In the genomic region with DNA sequence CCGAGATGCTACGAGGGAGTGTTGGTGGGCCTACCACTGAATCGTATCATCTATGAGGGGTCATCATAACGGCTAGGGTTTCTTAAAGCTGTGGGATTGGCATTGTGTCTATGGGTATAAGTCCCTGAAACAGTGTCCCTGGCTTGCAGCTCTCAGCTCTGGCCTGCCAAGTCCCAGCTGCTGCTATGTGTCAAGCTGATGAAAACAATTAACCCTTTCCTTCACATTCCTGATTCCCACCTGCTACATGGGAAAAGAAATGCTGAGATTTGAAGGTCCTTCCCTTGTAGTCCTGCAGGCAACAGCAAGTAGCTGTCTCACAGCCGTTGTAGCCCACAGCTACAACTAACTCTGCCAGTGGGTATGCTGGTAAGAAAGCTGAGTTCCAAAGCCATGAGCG, we compare ENCODE assay signal across 23 mouse cellular contexts.
"Had no signal": no experiment of that assay in that cellular context is flagged by ENCODE, and none has a peak within 500 bp of the region (broad histone marks: within the 10 kb centered on the region; RNA-seq: fewer than 3 reads in every experiment).

No protein-coding gene starts in this region.

- DNase-seq: gastrocnemius, adult 2 months; gastrocnemius, postnatal 10 days; gastrocnemius, postnatal 25 days; heart, postnatal 4 days; kidney, adult 18-20 months; kidney, adult 8-10 months; kidney, postnatal 10 days; kidney, postnatal 25 days; kidney, postnatal 4 days; layer of hippocampus, postnatal 36 days; left cerebral cortex, postnatal 4 days had no signal

- H3K9ac ChIP-seq: heart, embryonic 13.5 days; heart, embryonic 15.5 days; hindbrain, embryonic 12.5 days; hindbrain, embryonic 14.5 days; intestine, embryonic 15.5 days; limb, embryonic 13.5 days; limb, embryonic 15.5 days; liver, embryonic 12.5 days; liver, embryonic 14.5 days had no signal

- H3K9me3 ChIP-seq: heart, embryonic 13.5 days; heart, embryonic 15.5 days; hindbrain, embryonic 10.5 days; hindbrain, embryonic 12.5 days; intestine, embryonic 15.5 days; limb, embryonic 13.5 days; limb, embryonic 15.5 days; liver, embryonic 12.5 days had no signal

- H3K4me2 ChIP-seq: heart, embryonic 11.5 days; heart, embryonic 13.5 days; heart, embryonic 15.5 days; hindbrain, embryonic 12.5 days; hindbrain, embryonic 14.5 days; intestine, embryonic 15.5 days; limb, embryonic 13.5 days; limb, embryonic 15.5 days; liver, embryonic 12.5 days had no signal

- H3K27me3 ChIP-seq: heart, embryonic 13.5 days; heart, embryonic 15.5 days; hindbrain, embryonic 12.5 days; intestine, embryonic 15.5 days; limb, embryonic 13.5 days; limb, embryonic 15.5 days had no signal

- H3K4me1 ChIP-seq: hindbrain, embryonic 12.5 days; intestine, embryonic 15.5 days; limb, embryonic 13.5 days; limb, embryonic 15.5 days; liver, embryonic 12.5 days had no signal

- H3K27ac ChIP-seq: gastrocnemius, adult 2 months; heart, embryonic 13.5 days; heart, embryonic 15.5 days; hindbrain, embryonic 10.5 days; hindbrain, embryonic 12.5 days; hindbrain, embryonic 14.5 days; intestine, embryonic 15.5 days; layer of hippocampus, adult 2 months; limb, embryonic 13.5 days; limb, embryonic 15.5 days; liver, embryonic 12.5 days; liver, embryonic 14.5 days had no signal

- H3K4me3 ChIP-seq: gastrocnemius, adult 2 months; heart, embryonic 13.5 days; heart, embryonic 15.5 days; hindbrain, embryonic 10.5 days; hindbrain, embryonic 12.5 days; intestine, embryonic 15.5 days; layer of hippocampus, adult 2 months; limb, embryonic 13.5 days; limb, embryonic 15.5 days; liver, embryonic 12.5 days had no signal

- H3K36me3 ChIP-seq: heart, embryonic 13.5 days; heart, embryonic 15.5 days; hindbrain, embryonic 10.5 days; hindbrain, embryonic 12.5 days; intestine, embryonic 15.5 days; limb, embryonic 13.5 days; limb, embryonic 15.5 days; liver, embryonic 12.5 days had no signal
